Mouse (Mus musculus): ENCODE measurements around the gene Aftph. TPM values are rescaled to one million over a fixed set of nuclear protein-coding genes. Genes with fewer than 3 reads are reported as not detected.

Aftph gene
- polyA plus RNA-seq (2015; fragmentation: Nextera tagmentation; extraction: Ambion mirVana), result 11.4 and 23.5 TPM in 2 replicates

DNA sequence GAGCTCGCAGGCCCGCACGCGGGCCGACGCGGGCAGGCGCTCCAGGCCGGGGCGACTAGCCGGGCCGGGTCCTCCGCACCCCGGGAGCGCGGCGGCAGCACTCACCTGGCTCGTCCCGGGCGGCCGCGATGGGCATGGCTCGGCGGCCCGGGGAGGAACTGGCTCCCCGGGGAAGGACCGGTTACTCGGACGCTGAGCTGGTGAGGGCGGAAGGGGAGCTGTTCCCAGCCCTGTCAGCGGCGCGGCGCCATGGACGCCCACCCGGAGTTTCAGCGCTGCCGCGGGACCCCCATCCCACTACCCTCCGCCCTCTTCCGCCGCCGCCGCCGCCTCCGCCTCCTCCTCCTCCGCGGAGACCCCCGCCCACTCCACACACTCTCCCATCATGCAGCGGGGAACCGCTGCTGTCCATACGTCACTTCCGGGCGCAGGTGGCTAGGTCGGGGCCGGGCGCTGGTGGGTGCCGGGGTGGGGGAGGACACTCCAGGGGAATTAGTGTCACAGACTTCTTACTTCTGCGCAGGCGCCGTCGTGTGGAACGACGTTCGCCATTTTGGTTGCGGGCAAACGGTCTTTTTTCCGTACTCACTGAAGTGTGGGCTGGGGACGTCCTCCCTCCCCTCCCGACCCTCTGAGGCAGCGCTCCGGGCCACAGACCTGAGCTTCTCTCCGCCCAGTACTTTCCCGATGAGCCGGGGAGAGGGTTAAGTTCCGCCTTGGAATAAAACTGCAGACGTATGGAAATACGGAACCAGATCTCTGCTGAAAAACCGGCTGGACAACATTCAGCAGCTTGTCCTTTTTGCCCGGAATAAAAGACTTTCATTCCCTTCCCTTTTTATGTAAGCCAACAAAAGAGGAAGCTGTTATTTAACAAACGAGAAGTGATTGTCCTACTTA is at the start of gene Aftph:
TSS of gene Aftph (minus strand) at position 389 of the 900 bp plus-strand sequence.

Other genes with a start within 250 kb of the Aftph start
- 12.7 and 21.0 TPM in 2 replicates for gene Sertad2, start 198.3 kb downstream of the Aftph start, polyA plus RNA-seq (2015; fragmentation: Nextera tagmentation; extraction: Ambion mirVana)
- 27.9 and 30.5 TPM in 2 replicates for gene Lgalsl, start 89.5 kb upstream of the Aftph start, polyA plus RNA-seq (2015; fragmentation: Nextera tagmentation; extraction: Ambion mirVana)